Mouse (Mus musculus): Measurements from ENCODE around the gene Zdhhc17.

DNA sequence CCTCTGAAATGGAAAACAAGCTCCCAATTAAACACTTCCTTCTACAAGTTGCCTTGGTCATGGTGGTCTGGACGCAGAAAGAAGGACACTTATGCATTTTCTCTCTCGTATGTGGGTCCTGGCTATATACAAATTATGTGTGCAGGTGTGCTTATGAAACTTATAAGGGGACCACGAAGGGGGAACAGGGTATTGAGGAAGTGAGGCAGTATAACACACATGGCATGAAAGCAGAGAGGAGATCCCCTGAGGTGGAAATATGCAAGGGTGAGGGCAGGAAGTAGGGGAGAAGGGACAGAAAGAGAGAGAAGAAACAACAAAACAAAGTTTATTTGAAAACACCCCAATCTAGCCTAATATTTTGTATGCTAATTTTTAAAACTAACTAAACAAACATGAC is 41.7 kb upstream of the Zdhhc17 start:
- no peak for TF ChIP-seq POLR2A (IDR thresholded peaks at IDR 0.05; ENCODE audit: low read depth, low read length)
- TF ChIP-seq CTCF (IDR thresholded peaks at IDR 0.05; ENCODE audit: borderline replicate concordance, insufficient read depth, low read length): no peak

All from embryonic fibroblast, embryonic 13.5 days (primary cell).